Mouse (Mus musculus) heart, embryonic 15.5 days (tissue): ENCODE results near the gene Cdc45. TPM values are rescaled to one million over a fixed set of nuclear protein-coding genes. Genes with fewer than 3 reads are reported as not detected.

Experiments
- ATAC-seq: fragments of 200-750 bp; cut with Nextera tagmentation; replicated peaks from 2 replicates; pipeline ENCODE4 v1.8.0; 2017; ENCODE audit warnings: low read depth, moderate TSS enrichment; ENCODE audit not compliant: insufficient number of reproducible peaks, insufficient read depth, low FRiP score
- H3K27ac ChIP-seq: fragments of 300-500 bp; sonication (generic); 2 replicates; pipeline ENCODE4 v1.5.1; 2015; ENCODE audit warnings: mild to moderate bottlenecking, inconsistent platforms
- H3K27me3 ChIP-seq: fragments of 300-500 bp; sonication (generic); 2 replicates; pipeline ENCODE4 v1.6.1; 2015; ENCODE audit warnings: inconsistent platforms
- H3K36me3 ChIP-seq: fragments of 300-500 bp; sonication (generic); 2 replicates; pipeline ENCODE4 v1.6.1; 2015; ENCODE audit warnings: mild to moderate bottlenecking, inconsistent platforms
- H3K4me1 ChIP-seq: fragments of 300-500 bp; sonication (generic); replicated peaks from 2 replicates; pipeline ENCODE4 v1.6.1; 2015; ENCODE audit warnings: inconsistent platforms
- H3K4me2 ChIP-seq: fragments of 300-500 bp; sonication (generic); 2 replicates; pipeline ENCODE4 v1.6.1; 2015; ENCODE audit warnings: inconsistent platforms, mild to moderate bottlenecking, moderate library complexity
- H3K4me3 ChIP-seq: fragments of 300-500 bp; sonication (generic); 2 replicates; pipeline ENCODE4 v1.5.1; 2015; ENCODE audit warnings: mild to moderate bottlenecking, inconsistent platforms
- H3K9ac ChIP-seq: fragments of 300-500 bp; sonication (generic); 2 replicates; pipeline ENCODE4 v1.6.1; 2015; ENCODE audit warnings: mild to moderate bottlenecking, inconsistent platforms
- H3K9me3 ChIP-seq: fragments of 300-500 bp; sonication (generic); replicated peaks from 2 replicates; pipeline ENCODE4 v1.6.1; 2016; ENCODE audit warnings: inconsistent platforms
- WGBS: fragments of 180-500 bp; shearing (Covaris S2); methylation state at CpG from one replicate; pipeline ENCODE4 v1.1.7; 2015; ENCODE audit warnings: mixed read lengths; 5-methylcytosine and 5-hydroxymethylcytosine counted together
- polyA plus RNA-seq: library from polyadenylated mRNA; unstranded; fragments of >200 nt; fragmentation: Nextera tagmentation; extraction: Ambion mirVana; gene quantifications from 2 replicates; pipeline ENCODE4 v1.2.1, GENCODE M21; 2015

Gene Cdc45
- polyA plus RNA-seq, 1 experiment from 2014 or later, result 27.9 TPM

DNA sequence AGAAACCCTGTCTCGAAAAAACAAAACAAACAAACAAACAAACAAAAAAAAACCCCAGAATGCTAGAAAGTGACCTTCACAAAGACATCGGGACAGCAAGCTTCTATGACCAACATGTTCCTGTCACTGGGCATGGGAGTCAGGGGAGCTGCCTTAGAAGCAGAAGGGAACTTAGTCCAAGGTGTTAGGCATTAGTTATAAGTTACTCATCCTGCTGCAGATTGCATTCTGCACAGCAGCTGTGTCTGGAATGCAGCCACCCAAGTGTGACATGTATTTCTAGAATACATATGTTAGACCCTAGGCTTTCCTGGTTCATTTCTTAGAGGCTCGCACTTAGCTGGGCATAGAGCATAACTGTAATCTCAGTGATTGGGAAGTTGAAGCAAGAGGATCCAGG, 16.8 kb upstream of the Cdc45 start:
- no peak overlapping the region for H3K4me2 ChIP-seq
- H3K4me3 ChIP-seq, result no peak overlapping the region
- peaks cover 78% of the 10 kb centered on the region for H3K36me3 ChIP-seq
- 93% methylated on average over 3 of the region's 3 CpGs for WGBS
- no peaks in the 10 kb centered on the region for H3K4me1 ChIP-seq
- no peak overlapping the region for H3K27ac ChIP-seq
- ATAC-seq, result no peak
- H3K9me3 ChIP-seq, result no peaks in the 10 kb centered on the region
- no peak overlapping the region for H3K9ac ChIP-seq
- H3K27me3 ChIP-seq, result no peaks in the 10 kb centered on the region

DNA sequence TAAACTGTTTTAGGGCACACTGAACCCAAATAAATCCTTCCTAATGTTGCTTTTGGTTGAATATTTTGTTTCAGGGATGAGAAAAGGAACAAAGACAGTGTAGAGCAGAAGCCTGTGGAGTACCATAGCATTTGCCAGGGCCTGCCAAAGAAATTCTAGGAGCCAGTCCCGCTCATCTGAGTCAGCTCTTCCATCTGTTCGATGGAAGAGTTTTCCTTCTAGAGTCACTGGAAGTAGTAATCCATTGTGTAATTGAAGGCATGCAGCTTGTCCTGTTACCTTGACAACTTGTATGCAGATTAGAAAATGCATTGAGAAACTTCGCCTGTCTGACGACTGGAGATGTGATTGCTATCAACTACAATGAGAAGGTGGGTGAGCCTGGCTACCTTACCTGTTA, 11.1 kb upstream of the Cdc45 start:
- no peaks in the 10 kb centered on the region for H3K9me3 ChIP-seq
- no peak for ATAC-seq
- 89% methylated on average over 4 of the region's 4 CpGs for WGBS
- no peak overlapping the region for H3K4me3 ChIP-seq
- H3K36me3 ChIP-seq, result peaks cover 94% of the 10 kb centered on the region
- no peak overlapping the region for H3K4me2 ChIP-seq
- no peak overlapping the region for H3K27ac ChIP-seq
- no peak overlapping the region for H3K9ac ChIP-seq
- H3K27me3 ChIP-seq, result no peaks in the 10 kb centered on the region
- H3K4me1 ChIP-seq, result no peaks in the 10 kb centered on the region

DNA sequence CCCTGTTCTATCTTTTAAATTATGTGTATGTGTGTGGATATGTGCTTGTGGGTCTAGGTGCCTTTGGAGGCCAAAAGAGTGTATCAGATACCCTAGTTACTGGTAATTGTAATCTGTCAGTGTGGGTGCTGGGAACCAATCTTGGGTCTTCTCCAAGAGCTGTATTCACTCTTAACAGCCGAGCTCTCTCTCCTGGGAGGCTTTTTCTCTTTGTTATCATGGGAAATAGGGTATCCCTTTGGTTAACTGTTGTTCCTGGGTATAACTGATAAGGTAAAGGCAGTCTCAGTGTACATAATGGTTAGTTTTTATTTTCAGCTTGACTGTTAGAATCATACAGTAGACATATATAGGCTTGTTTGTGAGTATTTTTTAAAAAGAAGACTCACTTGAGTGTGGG, 10.6 kb upstream of the Cdc45 start:
- Histone ChIP-seq H3K36me3 (peaks cover 94% of the 10 kb centered on the region), H3K4me2 (no peak overlapping the region), H3K4me3 (no peak overlapping the region), H3K9me3 (no peaks in the 10 kb centered on the region), H3K27me3 (no peaks in the 10 kb centered on the region), H3K4me1 (no peaks in the 10 kb centered on the region), H3K9ac (no peak overlapping the region), H3K27ac (no peak overlapping the region)
- 76% methylated on average over 1 of the region's 1 CpGs for WGBS
- no peak for ATAC-seq

DNA sequence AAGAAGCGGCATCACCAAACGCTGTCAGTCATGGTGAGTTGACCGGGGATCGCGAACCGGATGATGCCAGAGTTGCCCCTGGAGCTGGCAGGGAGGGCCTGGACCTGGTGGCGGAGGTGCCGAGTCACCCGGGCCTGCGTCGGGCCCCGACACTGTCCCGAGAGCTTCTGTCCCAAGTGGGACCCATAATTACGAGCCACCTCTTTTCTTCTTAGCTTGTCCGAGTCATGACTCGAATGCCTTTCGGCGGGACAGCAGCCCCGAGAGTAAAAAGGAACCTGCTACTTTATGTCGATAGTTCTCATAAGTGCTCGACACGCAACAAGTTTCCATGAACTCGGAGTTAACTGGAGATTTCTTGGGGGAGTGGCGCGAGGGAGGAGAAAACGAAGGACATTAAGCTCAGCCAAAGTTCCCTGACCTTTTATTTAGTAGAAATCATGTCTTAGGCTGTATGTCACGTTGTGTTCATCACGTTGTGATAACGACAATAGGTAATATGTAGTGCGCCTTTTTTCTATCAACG, 661 bp upstream of the Cdc45 start:
- Histone ChIP-seq H3K27me3 (no peaks in the 10 kb centered on the region), H3K9me3 (no peaks in the 10 kb centered on the region), H3K9ac (peak overlapping the region; percentile 83), H3K4me2 (peak overlapping the region; percentile 91), H3K27ac (peak overlapping the region; percentile 84), H3K4me1 (peaks cover 20% of the 10 kb centered on the region), H3K4me3 (peak overlapping the region; percentile 79), H3K36me3 (peaks cover 33% of the 10 kb centered on the region)
- ATAC-seq, result peak; percentile 14; the same call in 1 of the 2 replicates
- 1% methylated on average over 31 of the region's 31 CpGs for WGBS

DNA sequence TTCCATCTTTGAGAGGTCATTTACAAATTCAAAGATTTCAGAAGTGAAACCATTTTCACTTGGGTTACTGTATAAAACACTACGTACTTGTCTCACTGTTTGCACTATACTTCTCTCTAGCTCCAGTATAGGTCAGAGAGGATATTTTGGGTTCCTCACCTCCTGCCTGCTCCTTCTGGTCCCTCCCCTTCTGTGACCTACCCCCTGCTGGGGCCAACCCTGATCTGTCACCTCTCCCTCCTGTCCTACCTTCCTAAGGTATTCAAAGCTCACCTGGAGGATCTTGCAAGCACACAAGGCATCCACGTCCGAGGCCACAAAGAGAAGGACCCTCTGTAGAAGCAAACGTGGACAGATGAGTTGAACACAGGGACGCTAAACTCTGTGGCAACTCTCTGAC, 755 bp downstream of the Cdc45 start:
- Histone ChIP-seq H3K36me3 (peaks cover 36% of the 10 kb centered on the region), H3K9ac (peak overlapping the region; percentile 83), H3K9me3 (no peaks in the 10 kb centered on the region), H3K4me3 (peak overlapping the region; percentile 79), H3K27me3 (no peaks in the 10 kb centered on the region), H3K4me2 (peak overlapping the region; percentile 91), H3K4me1 (peaks cover 20% of the 10 kb centered on the region), H3K27ac (peak overlapping the region; percentile 84)
- no peak for ATAC-seq
- 6% methylated on average over 5 of the region's 5 CpGs for WGBS

DNA sequence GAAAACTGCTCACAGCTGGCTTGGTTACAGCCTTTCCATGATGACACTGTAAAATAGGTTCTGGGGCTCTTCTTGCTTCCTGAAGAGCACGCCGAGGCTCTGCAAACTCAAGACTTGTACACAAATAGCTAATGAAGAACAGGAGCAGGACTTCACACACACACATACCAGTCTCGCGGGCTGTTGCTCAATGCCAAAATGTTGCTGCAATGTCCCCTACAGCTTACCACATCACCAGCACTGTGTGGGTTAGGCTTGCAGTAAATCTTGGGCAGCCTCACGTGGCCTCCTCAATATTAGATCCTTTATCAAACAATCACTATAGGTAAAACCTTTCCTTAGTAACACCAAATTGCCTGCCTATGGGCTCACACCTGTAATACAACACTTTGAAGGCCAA, 2.8 kb downstream of the Cdc45 start:
- Histone ChIP-seq H3K36me3 (peaks cover 36% of the 10 kb centered on the region), H3K9me3 (no peaks in the 10 kb centered on the region), H3K4me3 (no peak overlapping the region), H3K4me1 (peaks cover 19% of the 10 kb centered on the region), H3K27ac (no peak overlapping the region), H3K27me3 (no peaks in the 10 kb centered on the region), H3K9ac (no peak overlapping the region), H3K4me2 (no peak overlapping the region)
- 90% methylated on average over 5 of the region's 5 CpGs for WGBS
- no peak for ATAC-seq

DNA sequence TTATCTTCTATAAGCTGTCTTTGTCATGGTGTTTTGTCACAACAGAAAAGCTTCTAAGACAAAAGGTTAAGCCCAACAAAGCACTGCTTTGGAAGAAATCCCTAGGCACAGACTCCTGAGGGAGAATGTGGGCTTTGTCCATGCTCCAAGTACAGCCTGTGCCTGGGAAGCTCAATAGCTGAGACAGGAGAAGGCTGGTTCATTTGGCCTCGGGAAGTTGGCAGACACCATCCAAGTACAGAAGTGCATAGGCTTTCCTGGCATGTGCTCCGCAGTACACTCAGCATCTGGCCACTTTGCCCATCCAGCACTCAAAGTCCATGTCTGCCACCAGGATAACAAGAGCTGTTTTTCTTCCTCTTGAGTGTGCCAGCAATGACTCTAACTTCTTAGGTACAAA, 6.0 kb downstream of the Cdc45 start:
- Histone ChIP-seq H3K27me3 (no peaks in the 10 kb centered on the region), H3K9me3 (no peaks in the 10 kb centered on the region), H3K4me1 (peaks cover 4% of the 10 kb centered on the region), H3K27ac (no peak overlapping the region), H3K9ac (no peak overlapping the region), H3K4me3 (no peak overlapping the region), H3K4me2 (no peak overlapping the region), H3K36me3 (peaks cover 50% of the 10 kb centered on the region)
- ATAC-seq, result no peak
- 95% methylated on average over 2 of the region's 2 CpGs for WGBS

DNA sequence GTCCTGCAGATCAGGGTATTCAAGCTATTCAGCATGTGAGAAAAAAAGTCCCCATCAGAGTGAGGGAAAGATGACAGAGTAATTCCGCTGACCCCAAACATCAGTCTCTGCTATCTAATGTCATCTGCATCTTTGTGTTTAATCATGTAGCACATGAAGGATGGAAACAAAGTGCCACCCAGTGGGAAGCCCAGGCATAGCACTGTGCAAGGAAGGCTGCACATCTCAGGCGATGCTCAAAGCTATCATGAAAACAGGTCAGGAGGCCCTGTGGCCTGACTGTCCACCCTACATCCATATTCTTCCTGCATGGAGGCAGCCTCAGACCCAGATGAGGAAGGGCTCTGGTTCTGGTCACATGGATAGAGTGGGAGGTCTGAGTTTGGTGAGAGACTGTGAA, 12.9 kb downstream of the Cdc45 start:
- Histone ChIP-seq H3K4me3 (no peak overlapping the region), H3K9me3 (no peaks in the 10 kb centered on the region), H3K4me2 (no peak overlapping the region), H3K27ac (no peak overlapping the region), H3K36me3 (peaks cover 58% of the 10 kb centered on the region), H3K27me3 (no peaks in the 10 kb centered on the region), H3K4me1 (no peaks in the 10 kb centered on the region), H3K9ac (no peak overlapping the region)
- WGBS, result 73% methylated on average over 2 of the region's 2 CpGs
- no peak for ATAC-seq

DNA sequence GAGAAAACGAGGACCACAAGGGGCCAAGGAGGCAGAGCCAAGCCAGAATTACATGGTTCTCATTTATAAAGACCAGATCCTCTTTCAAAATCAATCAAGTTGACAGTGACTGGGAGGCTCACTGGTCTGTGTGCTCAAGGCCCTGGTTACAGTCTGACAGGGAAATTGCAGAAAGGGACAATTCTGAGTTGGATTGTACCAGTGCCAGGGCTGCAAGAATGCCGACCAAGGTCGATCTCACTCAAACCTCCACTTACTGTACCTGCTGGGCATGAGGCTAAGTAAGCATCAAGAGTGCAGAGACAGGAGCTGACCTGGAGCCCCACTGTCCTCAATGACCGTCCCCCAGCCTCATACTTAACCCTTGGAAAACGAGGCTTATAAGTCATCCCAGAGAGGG, 13.6 kb downstream of the Cdc45 start:
- ATAC-seq, result no peak
- Histone ChIP-seq H3K9ac (no peak overlapping the region), H3K27me3 (no peaks in the 10 kb centered on the region), H3K4me2 (no peak overlapping the region), H3K9me3 (no peaks in the 10 kb centered on the region), H3K27ac (no peak overlapping the region), H3K4me1 (no peaks in the 10 kb centered on the region), H3K4me3 (no peak overlapping the region), H3K36me3 (peaks cover 58% of the 10 kb centered on the region)
- WGBS, result 92% methylated on average over 5 of the region's 5 CpGs

DNA sequence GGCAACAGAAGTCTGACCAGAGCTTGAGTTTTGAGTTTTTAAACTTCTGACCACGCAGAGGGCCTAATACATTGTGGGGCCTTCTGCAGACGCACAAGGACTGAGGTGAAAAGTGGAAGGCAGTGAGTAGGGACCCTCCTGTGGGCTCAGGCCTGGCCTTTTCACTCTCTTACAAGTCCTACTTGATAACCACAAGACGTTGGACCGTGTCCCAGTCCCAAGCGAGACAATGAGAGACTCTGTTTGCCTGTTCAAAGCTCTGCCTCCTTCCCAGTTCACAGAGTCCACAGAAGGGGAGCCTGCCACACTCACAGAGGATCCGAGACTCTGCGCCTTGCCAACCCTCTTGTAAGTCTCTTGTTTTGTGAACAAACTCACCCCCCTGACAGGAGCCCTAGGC, 15.1 kb downstream of the Cdc45 start:
- Histone ChIP-seq H3K9me3 (no peaks in the 10 kb centered on the region), H3K36me3 (peaks cover 58% of the 10 kb centered on the region), H3K4me2 (no peak overlapping the region), H3K9ac (no peak overlapping the region), H3K27ac (no peak overlapping the region), H3K4me3 (no peak overlapping the region), H3K4me1 (no peaks in the 10 kb centered on the region), H3K27me3 (no peaks in the 10 kb centered on the region)
- 78% methylated on average over 7 of the region's 7 CpGs for WGBS
- no peak for ATAC-seq

DNA sequence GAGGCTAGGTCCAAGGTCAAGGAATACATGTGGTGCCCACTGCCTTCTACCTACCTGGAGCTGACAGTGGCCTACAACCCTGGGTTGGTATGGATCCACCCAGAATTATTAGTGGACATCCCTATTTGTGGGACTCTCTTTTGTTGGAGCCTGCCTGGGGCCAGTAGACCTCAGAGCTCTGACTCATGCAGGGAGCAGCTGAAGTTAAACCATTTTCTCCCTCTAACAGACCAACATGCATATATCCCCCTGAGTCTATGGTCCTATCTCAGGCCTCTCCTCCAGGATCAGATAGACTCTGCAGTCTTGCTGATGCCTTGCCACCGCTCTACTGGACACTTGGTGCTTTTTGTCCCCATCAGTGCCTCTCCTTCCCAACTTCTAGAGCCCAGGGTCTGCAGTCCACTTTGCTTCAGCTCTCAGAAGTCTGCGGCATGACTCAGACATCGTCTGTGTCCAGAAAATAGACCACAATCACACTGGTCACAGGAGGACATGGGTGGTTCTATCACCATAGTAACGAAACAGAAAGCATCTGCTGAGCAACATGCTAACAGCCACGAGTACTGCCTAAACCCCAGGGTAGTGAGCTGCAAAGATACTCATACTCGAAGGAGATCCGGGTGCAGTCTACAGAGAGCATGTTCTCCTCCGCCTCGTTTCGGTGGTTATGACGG, 16.4 kb downstream of the Cdc45 start:
- no peak overlapping the region for H3K27ac ChIP-seq
- H3K4me3 ChIP-seq, result no peak overlapping the region
- H3K36me3 ChIP-seq, result peaks cover 59% of the 10 kb centered on the region
- no peak for ATAC-seq
- no peaks in the 10 kb centered on the region for H3K4me1 ChIP-seq
- no peak overlapping the region for H3K9ac ChIP-seq
- H3K27me3 ChIP-seq, result no peaks in the 10 kb centered on the region
- no peak overlapping the region for H3K4me2 ChIP-seq
- WGBS, result 92% methylated on average over 11 of the region's 11 CpGs
- no peaks in the 10 kb centered on the region for H3K9me3 ChIP-seq
